8 mouse cellular contexts compared by ENCODE assay signal in the genomic region with DNA sequence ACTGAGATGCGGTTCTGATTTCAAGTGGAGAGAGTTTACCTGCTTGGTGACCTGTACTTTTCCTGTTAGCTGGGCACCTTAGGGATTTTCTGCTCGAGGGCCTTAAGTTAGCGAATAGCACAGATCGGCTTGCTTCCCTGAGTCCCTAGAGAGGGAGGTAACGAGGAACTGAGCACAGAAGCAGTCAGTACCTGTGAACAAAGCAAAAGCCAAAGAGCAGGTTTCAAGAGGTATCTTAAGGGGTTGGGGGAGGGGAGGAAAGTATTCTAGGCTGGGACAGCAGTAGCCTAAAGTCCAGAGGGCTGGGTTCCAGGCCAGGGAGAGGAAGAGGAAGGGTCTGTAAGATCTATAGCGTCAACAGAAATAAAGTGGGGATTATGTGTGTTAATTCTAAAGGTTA. TPM values are rescaled to one million over a fixed set of nuclear protein-coding genes. Genes with fewer than 3 reads are reported as not detected.
DNase-seq lines count a peak whose midpoint lies in the region; ATAC-seq and TF ChIP-seq lines count a peak whose summit lies in the region.

No protein-coding gene starts in this region.

- under 1% methylated on average over 6 of the region's 6 CpGs for WGBS in thymus, adult 2 months
- WGBS in embryonic facial prominence, embryonic 11.5 days = 4% methylated on average over 6 of the region's 6 CpGs
- WGBS in hindbrain, embryonic 13.5 days = 7% methylated on average over 6 of the region's 6 CpGs
- 3% methylated on average over 6 of the region's 6 CpGs for WGBS in liver, embryonic 11.5 days
- WGBS in midbrain, embryonic 16.5 days = 6% methylated on average over 6 of the region's 6 CpGs

- H3K9me3 ChIP-seq in embryonic facial prominence, embryonic 11.5 days (replicated peaks; ENCODE audit: control insufficient read depth, low read length) = no peaks in the 10 kb centered on the region
- no peaks in the 10 kb centered on the region for H3K9me3 ChIP-seq in hindbrain, embryonic 13.5 days
- H3K9me3 ChIP-seq in liver, embryonic 11.5 days (ENCODE audit: control insufficient read depth, low read length) = no peaks in the 10 kb centered on the region
- H3K9me3 ChIP-seq in midbrain, embryonic 16.5 days (replicated peaks; ENCODE audit: control insufficient read depth, low read length, poor library complexity, severe bottlenecking) = no peaks in the 10 kb centered on the region

- TF ChIP-seq POLR2A in thymus, adult 2 months (IDR thresholded peaks at IDR 0.05; ENCODE audit: control insufficient read depth, extremely low read depth, insufficient read depth, low read length, poor library complexity) = no peak

- peak overlapping the region; percentile 86 for H3K27ac ChIP-seq in thymus, adult 2 months (ENCODE audit: control insufficient read depth, insufficient read depth, low read length)
- no peak overlapping the region for H3K27ac ChIP-seq in embryonic facial prominence, embryonic 11.5 days (replicated peaks; ENCODE audit: low read depth, low read length)
- H3K27ac ChIP-seq in hindbrain, embryonic 13.5 days = no peak overlapping the region
- 0 out of 2 replicates have a peak overlapping the region, but pooled peaks have one; percentile 48 for H3K27ac ChIP-seq in liver, embryonic 11.5 days (ENCODE audit: low read depth, low read length)
- no peak overlapping the region for H3K27ac ChIP-seq in midbrain, embryonic 16.5 days (ENCODE audit: low read length)

- peaks cover 17% of the 10 kb centered on the region for H3K36me3 ChIP-seq in thymus, adult 2 months (ENCODE audit: control insufficient read depth, insufficient read depth, low read length)
- no peaks in the 10 kb centered on the region for H3K36me3 ChIP-seq in embryonic facial prominence, embryonic 11.5 days (replicated peaks; ENCODE audit: control insufficient read depth, insufficient read depth, low read depth, low read length)
- no peaks in the 10 kb centered on the region for H3K36me3 ChIP-seq in hindbrain, embryonic 13.5 days
- no peaks in the 10 kb centered on the region for H3K36me3 ChIP-seq in liver, embryonic 11.5 days (ENCODE audit: control insufficient read depth, insufficient read depth, low read length)
- no peaks in the 10 kb centered on the region for H3K36me3 ChIP-seq in midbrain, embryonic 16.5 days (ENCODE audit: control insufficient read depth, insufficient read depth, low read length)

- ATAC-seq in embryonic facial prominence, embryonic 11.5 days (replicated peaks; ENCODE audit: insufficient number of reproducible peaks, low FRiP score, low TSS enrichment, low read depth) = no peak
- no peak for ATAC-seq in hindbrain, embryonic 13.5 days (ENCODE audit: low FRiP score)
- 0 out of 2 replicates have a peak, but pooled peaks have one; percentile 18 for ATAC-seq in liver, embryonic 11.5 days (replicated peaks; ENCODE audit: low FRiP score)
- ATAC-seq in midbrain, embryonic 16.5 days = no peak

- peak overlapping the region; percentile 68 for H3K9ac ChIP-seq in embryonic facial prominence, embryonic 11.5 days (replicated peaks; ENCODE audit: low read length)
- no peak overlapping the region for H3K9ac ChIP-seq in hindbrain, embryonic 13.5 days
- peak overlapping the region; percentile 83 for H3K9ac ChIP-seq in liver, embryonic 11.5 days (ENCODE audit: low read depth, low read length)
- peak overlapping the region; percentile 62 for H3K9ac ChIP-seq in midbrain, embryonic 16.5 days (ENCODE audit: low read depth, low read length)

- peaks cover 12% of the 10 kb centered on the region for H3K4me1 ChIP-seq in thymus, adult 2 months (replicated peaks; ENCODE audit: control insufficient read depth, insufficient read depth, low read length)
- no peaks in the 10 kb centered on the region for H3K4me1 ChIP-seq in embryonic facial prominence, embryonic 11.5 days (ENCODE audit: control insufficient read depth, insufficient read depth, low read length)
- H3K4me1 ChIP-seq in hindbrain, embryonic 13.5 days (replicated peaks) = peaks cover 14% of the 10 kb centered on the region
- peaks cover 4% of the 10 kb centered on the region; the same call in 1 of the 2 replicates for H3K4me1 ChIP-seq in liver, embryonic 11.5 days (replicated peaks; ENCODE audit: control insufficient read depth, insufficient read depth, low read length)
- peaks cover 5% of the 10 kb centered on the region; the same call in 1 of the 2 replicates for H3K4me1 ChIP-seq in midbrain, embryonic 16.5 days (ENCODE audit: control insufficient read depth, insufficient read depth, low read length)

- H3K4me2 ChIP-seq in embryonic facial prominence, embryonic 11.5 days (ENCODE audit: low read depth, low read length) = peak overlapping the region; percentile 87
- H3K4me2 ChIP-seq in hindbrain, embryonic 13.5 days = peak overlapping the region; percentile 87
- peak overlapping the region; percentile 94 for H3K4me2 ChIP-seq in liver, embryonic 11.5 days
- H3K4me2 ChIP-seq in midbrain, embryonic 16.5 days (ENCODE audit: low read length) = peak overlapping the region; percentile 84

- DNase-seq in thymus, adult 2 months = peak; percentile 45
- DNase-seq in thymus, postnatal 0 days (ENCODE audit: low spot score) = no peak
- peak; percentile 35 for DNase-seq in embryonic facial prominence, embryonic 11.5 days (ENCODE audit: low spot score)
- DNase-seq in liver, embryonic 11.5 days (ENCODE audit: low spot score) = no peak
- no peak for DNase-seq in ovary, postnatal 36 days (ENCODE audit: low spot score)
- no peak for DNase-seq in gastrocnemius, adult 8-10 months (ENCODE audit: low spot score in 2 of 2)

- no peaks in the 10 kb centered on the region for H3K27me3 ChIP-seq in thymus, adult 2 months (ENCODE audit: control insufficient read depth, insufficient read depth, low read length)
- H3K27me3 ChIP-seq in embryonic facial prominence, embryonic 11.5 days (ENCODE audit: control insufficient read depth, insufficient read depth, low read length) = no peaks in the 10 kb centered on the region; the same call in 1 of the 2 replicates
- peaks cover 31% of the 10 kb centered on the region for H3K27me3 ChIP-seq in hindbrain, embryonic 13.5 days
- H3K27me3 ChIP-seq in liver, embryonic 11.5 days (replicated peaks; ENCODE audit: control insufficient read depth, insufficient read depth, low read length) = no peaks in the 10 kb centered on the region; the same call in 1 of the 2 replicates
- peaks cover 16% of the 10 kb centered on the region for H3K27me3 ChIP-seq in midbrain, embryonic 16.5 days (ENCODE audit: control insufficient read depth, insufficient read depth, low read depth, low read length)

- H3K4me3 ChIP-seq in thymus, adult 2 months (ENCODE audit: control insufficient read depth, insufficient read depth, low read length) = peak overlapping the region; percentile 94
- peak overlapping the region; percentile 45 for H3K4me3 ChIP-seq in embryonic facial prominence, embryonic 11.5 days (ENCODE audit: low read depth, low read length)
- peak overlapping the region; percentile 52 for H3K4me3 ChIP-seq in hindbrain, embryonic 13.5 days
- peak overlapping the region; percentile 81 for H3K4me3 ChIP-seq in liver, embryonic 11.5 days (ENCODE audit: low read depth, low read length)
- H3K4me3 ChIP-seq in midbrain, embryonic 16.5 days (ENCODE audit: low read depth, low read length) = peak overlapping the region; percentile 45

- TF ChIP-seq CTCF in thymus, adult 2 months (IDR thresholded peaks at IDR 0.05; ENCODE audit: borderline replicate concordance, control insufficient read depth, extremely low read depth, insufficient read depth, low read length, poor library complexity) = no peak

RNA-seq across cellular contexts. Expression of gene Dtx3l, which starts 0.3 kb away (rescaled TPM):
- polyA plus RNA-seq in thymus, adult 2 months (2012; rRNA removed) = 20.6 and 20.9 TPM in 2 replicates
- polyA plus RNA-seq in thymus, postnatal 0 days (2015; fragmentation: Nextera tagmentation; extraction: Ambion mirVana) = 24.9 and 26.4 TPM in 2 replicates
- polyA plus RNA-seq in embryonic facial prominence, embryonic 11.5 days (2014; fragmentation: Nextera tagmentation; extraction: Ambion mirVana) = 3.1 and 3.7 TPM in 2 replicates
- polyA plus RNA-seq in hindbrain, embryonic 13.5 days (2015; fragmentation: Nextera tagmentation; extraction: Ambion mirVana) = 1.3 and 1.5 TPM in 2 replicates
- 3.2 and 3.8 TPM in 2 replicates for polyA plus RNA-seq in liver, embryonic 11.5 days (2014; fragmentation: Nextera tagmentation; extraction: Ambion mirVana)
- 1.3 and 1.4 TPM in 2 replicates for polyA plus RNA-seq in midbrain, embryonic 16.5 days (2015; fragmentation: Nextera tagmentation; extraction: Ambion mirVana)
- total RNA-seq in gastrocnemius, adult 8-10 months (2022) = 1 to 10 TPM; 3.2 to 4.3 (median 4.1) TPM

RNA-seq across cellular contexts. Expression of gene Parp9, which starts 1.0 kb away (rescaled TPM):
- polyA plus RNA-seq in thymus, adult 2 months (2012; rRNA removed) = 13.5 and 14.8 TPM in 2 replicates
- polyA plus RNA-seq in thymus, postnatal 0 days (2015; fragmentation: Nextera tagmentation; extraction: Ambion mirVana) = 39.6 and 44.4 TPM in 2 replicates
- polyA plus RNA-seq in embryonic facial prominence, embryonic 11.5 days (2014; fragmentation: Nextera tagmentation; extraction: Ambion mirVana) = 2.7 and 3.2 TPM in 2 replicates
- 1.8 and 1.9 TPM in 2 replicates for polyA plus RNA-seq in hindbrain, embryonic 13.5 days (2015; fragmentation: Nextera tagmentation; extraction: Ambion mirVana)
- 4.1 and 5.7 TPM in 2 replicates for polyA plus RNA-seq in liver, embryonic 11.5 days (2014; fragmentation: Nextera tagmentation; extraction: Ambion mirVana)
- 1.8 TPM in 2 replicates for polyA plus RNA-seq in midbrain, embryonic 16.5 days (2015; fragmentation: Nextera tagmentation; extraction: Ambion mirVana)
- 1 to 10 TPM; 2.6 to 4.1 (median 3.3) TPM for total RNA-seq in gastrocnemius, adult 8-10 months (2022)

RNA-seq across cellular contexts. Expression of gene Kpna1, which starts 39.3 kb away (rescaled TPM):
- polyA plus RNA-seq in thymus, adult 2 months (2012; rRNA removed) = 9.4 and 10.3 TPM in 2 replicates
- 34.2 and 35.9 TPM in 2 replicates for polyA plus RNA-seq in thymus, postnatal 0 days (2015; fragmentation: Nextera tagmentation; extraction: Ambion mirVana)
- 72.7 and 78.9 TPM in 2 replicates for polyA plus RNA-seq in embryonic facial prominence, embryonic 11.5 days (2014; fragmentation: Nextera tagmentation; extraction: Ambion mirVana)
- 79.2 and 82.8 TPM in 2 replicates for polyA plus RNA-seq in hindbrain, embryonic 13.5 days (2015; fragmentation: Nextera tagmentation; extraction: Ambion mirVana)
- 53.6 and 63.6 TPM in 2 replicates for polyA plus RNA-seq in liver, embryonic 11.5 days (2014; fragmentation: Nextera tagmentation; extraction: Ambion mirVana)
- 85.1 and 91.0 TPM in 2 replicates for polyA plus RNA-seq in midbrain, embryonic 16.5 days (2015; fragmentation: Nextera tagmentation; extraction: Ambion mirVana)
- total RNA-seq in gastrocnemius, adult 8-10 months (2022) = 100 to 1,000 TPM; 164 to 190 (median 172) TPM

Comparison
In these comparisons a context has a peak if more than half of its experiments do, and no peak if none do; other contexts are left out.
1. DNase-seq: peak in thymus, adult 2 months (single experiment) and embryonic facial prominence, embryonic 11.5 days (single experiment); none in thymus, postnatal 0 days (single experiment), liver, embryonic 11.5 days (single experiment), ovary, postnatal 36 days (single experiment) and gastrocnemius, adult 8-10 months (0 of 2).
2. H3K27ac ChIP-seq: peak in thymus, adult 2 months (single experiment) and liver, embryonic 11.5 days (single experiment); none in embryonic facial prominence, embryonic 11.5 days (single experiment), hindbrain, embryonic 13.5 days (single experiment) and midbrain, embryonic 16.5 days (single experiment).
3. Peak in every context shown above with its lines, with median percentiles within 50 percentile points of each other: H3K4me3 ChIP-seq and H3K4me2 ChIP-seq.